Mouse (Mus musculus) heart, embryonic 16.5 days (tissue): ENCODE results near the gene Shroom3. TPM values are rescaled to one million over a fixed set of nuclear protein-coding genes. Genes with fewer than 3 reads are reported as not detected.

ENCODE experiments used
- ATAC-seq: fragments of 200-750 bp; cut with Nextera tagmentation; replicated peaks from 2 replicates; pipeline ENCODE4 v1.8.0; 2017; ENCODE audit warnings: moderate number of reproducible peaks; ENCODE audit not compliant: insufficient read depth, low FRiP score; ENCODE audit errors: extremely low read depth
- H3K27ac ChIP-seq: fragments of 300-500 bp; sonication (generic); 2 replicates; pipeline ENCODE4 v1.5.1; 2014; ENCODE audit warnings: mild to moderate bottlenecking, low read length, control low read depth, moderate library complexity
- H3K27me3 ChIP-seq: fragments of 300-500 bp; sonication (generic); 2 replicates; pipeline ENCODE4 v1.6.1; 2014; ENCODE audit warnings: low read length, mixed read lengths; ENCODE audit not compliant: control insufficient read depth, insufficient read depth
- H3K36me3 ChIP-seq: fragments of 300-500 bp; sonication (generic); 2 replicates; pipeline ENCODE4 v1.6.1; 2014; ENCODE audit not compliant: control insufficient read depth, insufficient read depth
- H3K4me1 ChIP-seq: fragments of 300-500 bp; sonication (generic); 2 replicates; pipeline ENCODE4 v1.6.1; 2014; ENCODE audit warnings: low read length, mixed read lengths; ENCODE audit not compliant: control insufficient read depth, insufficient read depth
- H3K4me2 ChIP-seq: fragments of 300-500 bp; sonication (generic); 2 replicates; pipeline ENCODE4 v1.6.1; 2014; ENCODE audit warnings: low read depth, mild to moderate bottlenecking, control low read depth, low read length
- H3K4me3 ChIP-seq: fragments of 300-500 bp; sonication (generic); 2 replicates; pipeline ENCODE4 v1.5.1; 2014; ENCODE audit warnings: mild to moderate bottlenecking, control low read depth, low read length
- H3K9ac ChIP-seq: fragments of 300-500 bp; sonication (generic); 2 replicates; pipeline ENCODE4 v1.6.1; 2014; ENCODE audit warnings: low read length, control low read depth
- H3K9me3 ChIP-seq: fragments of 300-500 bp; sonication (generic); replicated peaks from 2 replicates; pipeline ENCODE4 v1.6.1; 2016; ENCODE audit warnings: low read length; ENCODE audit not compliant: control insufficient read depth
- whole genome bisulfite sequencing: fragments of 180-500 bp; shearing (Covaris S2); extraction: QIAGEN DNeasy Blood & Tissue Kit; methylation state at CpG from one replicate; pipeline ENCODE4 v1.1.7; 2014; 5-methylcytosine and 5-hydroxymethylcytosine counted together
- polyA plus RNA-seq: library from polyadenylated mRNA; unstranded; fragments of >200 nt; fragmentation: Nextera tagmentation; extraction: Ambion mirVana; gene quantifications from 2 replicates; pipeline ENCODE4 v1.2.1, GENCODE M21; 2015

Shroom3 gene
- polyA plus RNA-seq, 1 experiment from 2014 or later: 11.7 TPM

GRCm38 (mm10) chr5:92858104-92858503 lies 174.9 kb downstream of the Shroom3 start:
- 71% methylated on average over 3 of the region's 3 CpGs for WGBS
- no peak; the same call in 1 of the 2 replicates for ATAC-seq
- no peak overlapping the region for H3K4me2 ChIP-seq
- no peak overlapping the region for H3K9ac ChIP-seq
- no peak overlapping the region for H3K4me3 ChIP-seq
- H3K4me1 ChIP-seq: peaks cover 32% of the 10 kb centered on the region
- no peaks in the 10 kb centered on the region for H3K9me3 ChIP-seq
- no peaks in the 10 kb centered on the region for H3K36me3 ChIP-seq
- H3K27ac ChIP-seq: no peak overlapping the region
- H3K27me3 ChIP-seq: no peaks in the 10 kb centered on the region

DNA sequence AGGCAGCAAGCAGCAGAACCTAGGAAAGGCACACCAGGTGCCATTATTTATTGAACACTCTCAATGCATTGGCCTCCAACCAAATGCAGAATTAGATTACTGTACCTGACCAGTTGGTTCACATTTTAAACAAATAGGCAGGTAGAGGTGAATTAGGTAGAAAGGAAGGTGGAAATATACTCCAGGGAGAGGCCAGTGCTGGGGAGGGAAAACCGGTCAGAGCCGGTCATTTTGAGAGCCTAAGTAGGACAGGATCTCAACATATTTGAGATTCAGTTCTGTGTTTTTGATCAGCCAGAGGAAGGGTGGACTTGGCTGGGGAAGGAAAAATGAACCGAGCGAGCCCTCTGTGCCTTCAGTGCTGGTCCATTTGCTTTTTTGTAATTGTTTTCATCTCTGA lies 175.3 kb downstream of the Shroom3 start:
- no peaks in the 10 kb centered on the region for H3K9me3 ChIP-seq
- peaks cover 32% of the 10 kb centered on the region for H3K4me1 ChIP-seq
- no peak overlapping the region for H3K4me2 ChIP-seq
- no peaks in the 10 kb centered on the region for H3K27me3 ChIP-seq
- no peak overlapping the region for H3K9ac ChIP-seq
- H3K27ac ChIP-seq: no peak overlapping the region
- WGBS: 85% methylated on average over 4 of the region's 4 CpGs
- no peak overlapping the region for H3K4me3 ChIP-seq
- ATAC-seq: no peak
- no peaks in the 10 kb centered on the region for H3K36me3 ChIP-seq

- H3K27ac ChIP-seq: no peak overlapping the region
- ATAC-seq: no peak
- H3K4me3 ChIP-seq: no peak overlapping the region
These were observed 178.3 kb downstream of the Shroom3 start for GRCm38 (mm10) chr5:92861416-92862112.

GRCm38 (mm10) chr5:92865090-92865489 lies 181.9 kb downstream of the Shroom3 start:
- 72% methylated on average over 4 of the region's 4 CpGs for WGBS
- H3K27me3 ChIP-seq: no peaks in the 10 kb centered on the region
- H3K9ac ChIP-seq: no peak overlapping the region
- H3K36me3 ChIP-seq: no peaks in the 10 kb centered on the region
- H3K4me3 ChIP-seq: no peak overlapping the region
- no peak overlapping the region for H3K27ac ChIP-seq
- H3K4me1 ChIP-seq: peaks cover 5% of the 10 kb centered on the region
- no peaks in the 10 kb centered on the region; the same call in 1 of the 2 replicates for H3K9me3 ChIP-seq
- ATAC-seq: no peak
- no peak overlapping the region for H3K4me2 ChIP-seq

More at GRCm38 (mm10) chr5:92861416-92862112, 178.3 kb downstream of the Shroom3 start:
- Histone ChIP-seq H3K9ac (no peak overlapping the region), H3K36me3 (no peaks in the 10 kb centered on the region), H3K9me3 (no peaks in the 10 kb centered on the region), H3K4me1 (peaks cover 18% of the 10 kb centered on the region), H3K27me3 (no peaks in the 10 kb centered on the region), H3K4me2 (no peak overlapping the region)
- 74% methylated on average over 10 of the region's 10 CpGs for WGBS

- Histone ChIP-seq H3K9ac (no peak overlapping the region), H3K4me3 (no peak overlapping the region), H3K27me3 (no peaks in the 10 kb centered on the region), H3K4me1 (peaks cover 5% of the 10 kb centered on the region), H3K9me3 (peaks cover 4% of the 10 kb centered on the region), H3K36me3 (no peaks in the 10 kb centered on the region), H3K4me2 (no peak overlapping the region), H3K27ac (no peak overlapping the region)
- no peak for ATAC-seq
- 74% methylated on average over 8 of the region's 8 CpGs for WGBS
These were observed 183.3 kb downstream of the Shroom3 start for GRCm38 (mm10) chr5:92866546-92866945.

DNA sequence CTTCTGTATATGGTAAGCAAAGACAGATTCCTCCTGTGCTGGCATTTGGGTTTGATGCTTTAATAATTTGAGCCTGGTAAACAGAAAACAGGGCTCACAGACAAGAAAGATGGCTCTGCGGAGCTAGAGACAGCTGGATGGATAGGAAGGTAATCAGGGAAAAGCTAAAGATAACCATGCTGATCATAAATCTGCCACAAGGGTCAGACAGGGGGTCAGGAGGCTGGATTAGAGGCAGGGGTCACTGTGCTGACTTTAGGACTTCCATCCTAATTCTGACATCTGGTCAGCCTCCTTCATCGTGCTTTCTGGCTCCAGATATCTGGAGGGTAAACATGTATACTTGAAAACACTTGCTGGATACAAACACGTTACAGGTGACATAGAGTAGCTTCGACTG lies 184.0 kb downstream of the Shroom3 start:
- ATAC-seq: no peak
- H3K9ac ChIP-seq: no peak overlapping the region
- H3K36me3 ChIP-seq: no peaks in the 10 kb centered on the region
- no peak overlapping the region for H3K4me2 ChIP-seq
- WGBS: 74% methylated on average over 4 of the region's 4 CpGs
- H3K27ac ChIP-seq: no peak overlapping the region
- H3K4me1 ChIP-seq: peaks cover 2% of the 10 kb centered on the region
- H3K9me3 ChIP-seq: peaks cover 4% of the 10 kb centered on the region
- H3K27me3 ChIP-seq: no peaks in the 10 kb centered on the region
- no peak overlapping the region for H3K4me3 ChIP-seq

DNA sequence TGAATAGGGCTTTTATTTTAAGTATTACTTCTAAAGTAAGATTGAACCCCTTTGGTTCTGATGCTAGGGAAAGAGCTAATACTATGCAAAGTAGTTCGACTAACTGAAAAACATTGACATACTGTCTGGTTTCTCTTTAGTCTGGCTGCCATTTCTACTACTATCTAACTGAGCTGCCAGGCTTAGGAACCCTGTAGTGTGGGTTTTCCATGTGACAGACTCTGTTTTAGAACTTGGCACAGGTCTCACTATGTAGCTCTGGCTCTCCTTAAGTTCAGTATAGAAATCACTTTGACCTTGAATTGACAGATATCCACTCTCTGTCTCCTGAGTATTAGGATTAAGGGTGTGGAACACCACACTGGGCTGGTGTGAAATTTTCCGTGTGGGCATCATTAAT lies 185.0 kb downstream of the Shroom3 start:
- H3K36me3 ChIP-seq: no peaks in the 10 kb centered on the region
- H3K4me3 ChIP-seq: no peak overlapping the region
- no peaks in the 10 kb centered on the region; the same call in 1 of the 2 replicates for H3K4me1 ChIP-seq
- H3K9me3 ChIP-seq: peaks cover 4% of the 10 kb centered on the region
- ATAC-seq: 0 out of 2 replicates have a peak, but pooled peaks have one; percentile 30
- no peak overlapping the region for H3K9ac ChIP-seq
- peak overlapping the region; percentile 19 for H3K27ac ChIP-seq
- no peaks in the 10 kb centered on the region for H3K27me3 ChIP-seq
- WGBS: 52% methylated on average over 2 of the region's 2 CpGs
- no peak overlapping the region for H3K4me2 ChIP-seq

- Histone ChIP-seq H3K4me3 (no peak overlapping the region), H3K4me1 (no peaks in the 10 kb centered on the region; the same call in 1 of the 2 replicates), H3K36me3 (no peaks in the 10 kb centered on the region), H3K9ac (no peak overlapping the region), H3K4me2 (no peak overlapping the region), H3K27ac (no peak overlapping the region), H3K27me3 (no peaks in the 10 kb centered on the region), H3K9me3 (peaks cover 4% of the 10 kb centered on the region)
- WGBS: 54% methylated on average over 3 of the region's 3 CpGs
- ATAC-seq: no peak
These were observed 187.8 kb downstream of the Shroom3 start for GRCm38 (mm10) chr5:92871048-92871447.

GRCm38 (mm10) chr5:92872182-92872581 lies 188.9 kb downstream of the Shroom3 start:
- H3K27ac ChIP-seq: no peak overlapping the region
- H3K9me3 ChIP-seq: peaks cover 4% of the 10 kb centered on the region
- H3K4me1 ChIP-seq: no peaks in the 10 kb centered on the region; the same call in 1 of the 2 replicates
- no peak overlapping the region for H3K9ac ChIP-seq
- H3K36me3 ChIP-seq: no peaks in the 10 kb centered on the region
- H3K27me3 ChIP-seq: no peaks in the 10 kb centered on the region
- H3K4me2 ChIP-seq: no peak overlapping the region
- ATAC-seq: no peak
- H3K4me3 ChIP-seq: no peak overlapping the region
- 56% methylated on average over 4 of the region's 4 CpGs for WGBS
